ENCODE assay signal across 8 mouse cellular contexts in genomic region chr7:73375257-73376100, GRCm38 (mm10). TPM values are rescaled to one million over a fixed set of nuclear protein-coding genes. Genes with fewer than 3 reads are reported as not detected.
DNase-seq lines count a peak whose midpoint lies in the region; ATAC-seq lines count a peak whose summit lies in the region.

Gene Rgma (plus strand): TSS chr7:73375509.

- H3K27me3 ChIP-seq in hindbrain, embryonic 15.5 days = no peaks in the 10 kb centered on the region
- peaks cover 38% of the 10 kb centered on the region for H3K27me3 ChIP-seq in midbrain, embryonic 10.5 days (ENCODE audit: low read depth, poor library complexity, severe bottlenecking)

- no peak for DNase-seq in cerebellum, adult 9-10 months
- DNase-seq in cerebellum, postnatal 10 days = peak; percentile 75 to 84
- DNase-seq in gastrocnemius, postnatal 10 days = peak; percentile 80
- DNase-seq in left cerebral cortex, postnatal 25 days (ENCODE audit: low spot score in 2 of 2) = peak; percentile 51 to 65
- DNase-seq in midbrain, embryonic 10.5 days (ENCODE audit: low spot score) = peak; percentile 86
- DNase-seq in testis, postnatal 14 days (ENCODE audit: low spot score) = peak; percentile 74

- peak within 1 kb of the TSS; percentile 93 for H3K27ac ChIP-seq in hindbrain, embryonic 15.5 days (replicated peaks)
- peak within 1 kb of the TSS; percentile 99 for H3K27ac ChIP-seq in midbrain, embryonic 10.5 days (replicated peaks)

- H3K9ac ChIP-seq in hindbrain, embryonic 15.5 days = peak within 1 kb of the TSS; percentile 90

- under 1% methylated on average over 58 of the region's 85 CpGs for WGBS in hindbrain, embryonic 15.5 days
- WGBS in midbrain, embryonic 10.5 days = under 1% methylated on average over 73 of the region's 85 CpGs

- intact Hi-C loops in left cerebral cortex, postnatal 25 days (cut with DNase I) = loop anchor here (2.0 to 10.0 kb wide), 5 partner anchors 45 to 341 kb away; no protein-coding TSS in a partner anchor

- peak within 1 kb of the TSS; percentile 73 for H3K4me3 ChIP-seq in hindbrain, embryonic 15.5 days
- peak within 1 kb of the TSS; percentile 97 for H3K4me3 ChIP-seq in midbrain, embryonic 10.5 days

- ATAC-seq in cerebellum, adult (ENCODE audit: insufficient number of reproducible peaks, low FRiP score, low TSS enrichment) = peak; percentile 37; the same call in 1 of the 2 replicates
- peak; percentile 88 for ATAC-seq in hindbrain, embryonic 15.5 days (ENCODE audit: low FRiP score, low read depth)

- no peaks in the 10 kb centered on the region for H3K9me3 ChIP-seq in hindbrain, embryonic 15.5 days
- no peaks in the 10 kb centered on the region for H3K9me3 ChIP-seq in midbrain, embryonic 10.5 days (replicated peaks)

- H3K4me1 ChIP-seq in hindbrain, embryonic 15.5 days (replicated peaks) = peaks cover 54% of the 10 kb centered on the region
- peaks cover 74% of the 10 kb centered on the region for H3K4me1 ChIP-seq in midbrain, embryonic 10.5 days

- H3K4me2 ChIP-seq in hindbrain, embryonic 15.5 days = peak within 1 kb of the TSS; percentile 94

- H3K36me3 ChIP-seq in hindbrain, embryonic 15.5 days = no peaks in the 10 kb centered on the region
- peaks cover 30% of the 10 kb centered on the region for H3K36me3 ChIP-seq in midbrain, embryonic 10.5 days

RNA-seq across cellular contexts. Expression of gene Rgma, which starts in this region (rescaled TPM):
- 10 to 100 TPM; 93.3 to 94.9 TPM for total RNA-seq in gastrocnemius, postnatal 10 days (2021)
- 39.5 and 45.1 TPM in 2 replicates for polyA plus RNA-seq in hindbrain, embryonic 15.5 days (2015; fragmentation: Nextera tagmentation; extraction: Ambion mirVana)
- total RNA-seq in left cerebral cortex, postnatal 25 days (2021) = 10 to 100 TPM; 62.3 to 66.1 TPM
- 51.2 and 65.4 TPM in 2 replicates for polyA plus RNA-seq in midbrain, embryonic 10.5 days (2016; fragmentation: Nextera tagmentation; extraction: Ambion mirVana)
